Mouse (Mus musculus) heart, adult 10 weeks (tissue): Measurements from ENCODE around the gene Swsap1. TPM values are rescaled to one million over a fixed set of nuclear protein-coding genes. Genes with fewer than 3 reads are reported as not detected.

Experiments used
- polyA plus RNA-seq: library from polyadenylated mRNA; stranded (reverse); fragments of 350-450 nt; fragmentation: Illumina TruSeq; extraction: RNeasy Lipid Tissue Mini Kit (QIAGEN cat#74804); gene quantifications from one replicate; pipeline ENCODE4 v1.2.3, GENCODE M21; 2014; ENCODE audit warnings: low read depth, low replicate concordance

Gene Swsap1
- 9.2 TPM for polyA plus RNA-seq

DNA sequence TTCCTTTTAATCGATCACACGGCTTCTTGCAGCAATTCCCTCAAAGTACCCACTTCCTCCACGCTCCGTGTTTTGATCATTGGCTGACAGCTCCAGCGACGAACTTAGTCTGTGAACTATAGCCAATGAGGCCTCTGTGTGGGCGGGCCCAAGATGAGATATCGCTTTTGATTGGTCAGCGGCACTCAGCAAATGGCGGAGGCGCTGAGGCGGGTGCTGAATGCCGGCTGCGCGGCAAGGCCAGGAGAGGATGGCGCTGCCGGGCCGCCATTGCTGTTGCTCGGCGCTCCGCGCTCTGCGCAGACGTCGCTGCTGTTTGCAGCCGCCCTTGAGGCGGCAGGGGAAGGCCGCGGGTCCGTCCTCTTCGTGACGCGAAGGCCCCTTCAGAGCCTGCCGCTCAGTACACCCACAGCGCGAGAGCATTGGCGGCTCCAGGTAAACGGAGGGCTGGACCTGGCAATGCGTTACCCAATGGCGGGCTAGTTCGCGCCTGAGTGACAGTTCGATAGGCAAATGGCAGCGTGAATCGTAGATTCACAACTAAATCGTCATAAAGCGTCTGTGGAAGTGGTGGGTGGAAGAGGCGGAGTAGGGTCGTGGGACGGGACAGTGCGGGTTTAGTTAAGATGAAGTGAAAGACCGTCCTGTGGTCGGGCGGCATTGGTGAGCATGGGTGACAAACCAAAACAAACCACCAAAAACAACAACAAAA lies at the start of gene Swsap1:
Gene Swsap1, plus strand, starts transcription at position 186 of the 712 bp plus-strand sequence.

DNA sequence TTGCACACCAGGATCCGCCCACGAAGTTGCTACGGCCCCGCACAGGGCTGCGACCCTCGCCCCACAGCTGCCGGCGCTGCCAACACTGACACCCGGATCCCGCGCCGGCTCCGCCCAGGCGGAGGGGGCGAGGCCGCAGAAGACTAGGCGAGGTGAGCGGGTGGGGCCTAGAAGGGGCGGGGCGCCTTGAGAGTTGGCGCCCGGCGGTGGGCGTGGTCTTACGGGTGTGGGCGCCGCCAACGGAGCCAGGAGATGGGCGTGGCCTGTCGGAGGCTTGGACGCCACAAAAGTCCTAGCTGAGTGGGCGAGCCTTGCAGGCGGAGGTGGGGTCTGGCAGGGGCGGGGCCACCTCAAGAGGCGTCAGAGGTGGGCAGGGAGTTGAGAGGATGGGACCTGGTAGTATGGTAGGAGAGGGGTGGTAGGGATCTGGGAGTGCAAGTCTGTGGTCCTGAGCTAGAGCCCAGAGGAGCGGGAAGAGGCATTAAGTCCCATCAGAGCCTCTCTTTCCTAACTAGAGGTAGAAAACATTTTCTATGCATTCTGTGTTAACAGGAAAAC lies 37.4 kb upstream of the Swsap1 start, which contains the start of gene Rab3d:
Gene Rab3d, minus strand, starts transcription at position 158 of the 558 bp plus-strand sequence.

GRCm38 (mm10) chr9:21927208-21927753 lies 28.3 kb upstream of the Swsap1 start, which contains the start of the genes Ccdc159 and Tmem205:
Gene Ccdc159 (plus strand): TSS chr9:21927471.
Gene Tmem205 (minus strand): TSS chr9:21927556.

GRCm38 (mm10) chr9:21936692-21937570 lies 18.6 kb upstream of the Swsap1 start, which contains the start of gene Plppr2:
Gene Plppr2 (plus strand): TSS chr9:21937033.

DNA sequence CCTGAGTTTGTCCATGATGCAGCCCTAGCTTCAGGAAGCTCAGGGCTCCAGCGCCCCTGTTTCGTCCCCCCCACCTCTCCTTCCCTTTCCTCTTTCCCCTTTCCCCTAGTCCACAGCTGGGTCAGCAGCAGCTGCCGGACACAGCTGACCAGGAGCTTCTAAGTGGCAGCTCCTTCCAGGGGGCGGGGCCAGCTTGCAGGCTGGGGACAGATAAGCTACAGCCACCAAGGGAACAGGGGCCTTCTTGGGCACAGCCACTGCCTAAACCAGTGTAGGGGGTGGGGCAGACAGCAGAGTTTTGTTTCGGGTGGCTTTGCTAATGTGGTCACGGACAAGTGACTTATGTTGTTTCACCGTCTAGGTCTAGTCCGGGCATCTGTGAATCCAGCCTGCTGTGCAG lies 7.9 kb downstream of the Swsap1 start, which contains the start of gene Epor:
Gene Epor, minus strand, starts transcription at position 90 of the 400 bp plus-strand sequence.

GRCm38 (mm10) chr9:21989230-21990110 lies 33.9 kb downstream of the Swsap1 start, which contains the start of gene Rgl3:
Gene Rgl3 (minus strand): TSS chr9:21989446.

GRCm38 (mm10) chr9:22002194-22003162 lies 46.9 kb downstream of the Swsap1 start, which contains the start of the genes Ccdc151 and Prkcsh:
Gene Ccdc151 (minus strand): TSS chr9:22002634.
Gene Prkcsh (plus strand): TSS chr9:22002806.

Other genes with a start within 250 kb of the Swsap1 start
- 6.5 TPM for gene Ldlr, start 232.3 kb upstream of the Swsap1 start, polyA plus RNA-seq
- gene Spc24, start 195.5 kb upstream of the Swsap1 start, polyA plus RNA-seq, result 8.4 TPM
- 59.6 TPM for gene Kank2, start 157.0 kb upstream of the Swsap1 start, polyA plus RNA-seq
- not detected for gene Angptl8, start 120.2 kb upstream of the Swsap1 start, polyA plus RNA-seq
- 53.0 TPM for gene Dock6, start 103.1 kb upstream of the Swsap1 start, polyA plus RNA-seq
- gene Rab3d, start 37.6 kb upstream of the Swsap1 start, polyA plus RNA-seq, result 12.5 TPM
- 8.1 TPM for gene Ccdc159, start 28.3 kb upstream of the Swsap1 start, polyA plus RNA-seq
- 107 TPM for gene Tmem205, start 28.2 kb upstream of the Swsap1 start, polyA plus RNA-seq
- 4.9 TPM for gene Plppr2, start 18.7 kb upstream of the Swsap1 start, polyA plus RNA-seq
- gene Epor, start 7.8 kb downstream of the Swsap1 start, polyA plus RNA-seq, result 0.50 TPM
- gene Rgl3, start 33.7 kb downstream of the Swsap1 start, polyA plus RNA-seq, result 9.7 TPM
- gene Ccdc151, start 46.9 kb downstream of the Swsap1 start, polyA plus RNA-seq, result not detected
- gene Prkcsh, start 47.1 kb downstream of the Swsap1 start, polyA plus RNA-seq, result 53.0 TPM
- gene Elavl3, start 96.3 kb downstream of the Swsap1 start, polyA plus RNA-seq, result 0.10 TPM
- not detected for gene Gm49318, start 115.5 kb downstream of the Swsap1 start, polyA plus RNA-seq
- gene Zfp653, start 115.6 kb downstream of the Swsap1 start, polyA plus RNA-seq, result 5.1 TPM
- 114 TPM for gene Ecsit, start 129.7 kb downstream of the Swsap1 start, polyA plus RNA-seq
- gene Cnn1, start 143.5 kb downstream of the Swsap1 start, polyA plus RNA-seq, result 14.5 TPM
- gene Elof1, start 161.4 kb downstream of the Swsap1 start, polyA plus RNA-seq, result 52.4 TPM
- gene Acp5, start 180.0 kb downstream of the Swsap1 start, polyA plus RNA-seq, result 4.2 TPM
- gene Pigyl, start 201.1 kb downstream of the Swsap1 start, polyA plus RNA-seq, result 42.0 TPM
- gene Zfp872, start 232.3 kb downstream of the Swsap1 start, polyA plus RNA-seq, result not detected